Mouse (Mus musculus) stomach, postnatal 0 days (tissue): Measurements from ENCODE around the gene Orai1.

Source experiments
- CTCF ChIP-seq: IDR thresholded peaks from 2 replicates; pipeline ENCODE4 v1.5.1; 2016; ENCODE audit warnings: antibody characterized with exemption, low read depth, mild to moderate bottlenecking, moderate library complexity
- EP300 ChIP-seq: optimal IDR thresholded peaks from 2 replicates; pipeline ENCODE3; 2016; ENCODE audit warnings: antibody characterized with exemption

DNA sequence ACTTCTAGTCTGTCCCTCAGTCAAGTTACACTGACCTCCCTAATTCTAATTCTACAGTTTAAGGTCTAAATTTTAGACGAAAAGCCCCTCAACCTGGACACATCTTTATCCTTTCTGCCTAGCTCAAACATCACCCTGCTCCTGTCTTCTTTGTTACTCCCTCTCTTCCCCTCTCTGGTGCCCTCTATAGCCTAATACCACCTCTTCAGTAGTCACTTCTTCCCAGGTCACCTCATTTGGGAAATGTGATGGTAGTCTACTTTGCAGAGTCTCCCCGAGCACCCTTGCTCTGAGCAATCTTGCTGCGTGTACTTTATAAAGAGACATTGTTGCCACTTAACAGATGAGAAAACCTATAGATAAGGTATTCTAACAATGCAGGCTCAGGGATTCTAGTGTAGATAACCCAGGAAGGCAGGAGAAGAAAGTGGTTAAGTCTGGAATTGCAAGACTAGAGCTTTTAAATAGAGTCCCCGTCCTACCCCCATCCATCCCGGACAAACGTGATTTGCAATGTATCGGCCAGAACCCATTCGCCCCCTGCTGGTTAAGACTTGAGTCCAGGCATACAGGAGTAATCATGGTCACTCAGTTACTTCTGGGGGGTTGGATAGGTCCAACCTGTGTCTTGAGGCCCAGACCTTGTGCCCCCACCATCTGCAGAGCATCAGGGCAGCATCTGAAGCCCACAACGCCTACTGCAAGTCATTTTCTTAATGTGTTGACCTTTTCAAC, 30.9 kb downstream of the Orai1 start:
- TF ChIP-seq EP300, result no peak
- TF ChIP-seq CTCF, result peak; percentile 86
